Mouse (Mus musculus) E14TG2a.4 (cell line): ENCODE measurements around the gene Lcn9.
"Not testable (repeated sequence)": the region's sequence is repeated elsewhere in the genome, so short reads cannot be mapped to it uniquely, and the experiment has no call there.

Experiments used
- H3K27me3 ChIP-seq: 2 replicates; pipeline ENCODE4 v1.6.1; 2014; ENCODE audit warnings: low read length, control low read depth; ENCODE audit not compliant: insufficient read depth
- H3K36me3 ChIP-seq: 2 replicates; pipeline ENCODE4 v1.6.1; 2014; ENCODE audit warnings: low read length, control low read depth; ENCODE audit not compliant: insufficient read depth
- H3K4me1 ChIP-seq: replicated peaks from 2 replicates; pipeline ENCODE4 v1.6.1; 2014; ENCODE audit warnings: low read depth, low read length, control low read depth
- H3K4me3 ChIP-seq: replicated peaks from 2 replicates; pipeline ENCODE4 v1.5.1; 2014; ENCODE audit warnings: mild to moderate bottlenecking, low read length
- H3K9me3 ChIP-seq: 2 replicates; pipeline ENCODE4 v1.6.1; 2014; ENCODE audit warnings: low read length, control low read depth
- CTCF ChIP-seq: conservative IDR thresholded peaks from 2 replicates; pipeline ENCODE4 v1.5.1; 2014; ENCODE audit warnings: low read length
- NANOG ChIP-seq: IDR thresholded peaks from 2 replicates; pipeline ENCODE4 v1.6.1; 2014; ENCODE audit warnings: borderline replicate concordance, low read length, mixed read lengths
- POU5F1 ChIP-seq: IDR thresholded peaks from 2 replicates; pipeline ENCODE4 v1.6.1; 2014; ENCODE audit warnings: low read length, borderline replicate concordance

The Lcn9 gene

GRCm38 (mm10) chr2:25789092-25789491 is 33.9 kb upstream of the Lcn9 start:
- no peaks in the 10 kb centered on the region for H3K36me3 ChIP-seq
- no peaks in the 10 kb centered on the region for H3K4me1 ChIP-seq
- H3K9me3 ChIP-seq = no peaks in the 10 kb centered on the region
- TF ChIP-seq POU5F1 (no peak), CTCF (no peak)
- H3K4me3 ChIP-seq = no peak overlapping the region
- H3K27me3 ChIP-seq = no peaks in the 10 kb centered on the region; the same call in 1 of the 2 replicates

GRCm38 (mm10) chr2:25797635-25798034 is 25.3 kb upstream of the Lcn9 start:
- no peak for TF ChIP-seq NANOG
- TF ChIP-seq POU5F1 = no peak
- no peak for TF ChIP-seq CTCF
- Histone ChIP-seq H3K9me3 (no peaks in the 10 kb centered on the region), H3K4me1 (no peaks in the 10 kb centered on the region), H3K36me3 (no peaks in the 10 kb centered on the region), H3K27me3 (no peaks in the 10 kb centered on the region), H3K4me3 (no peak overlapping the region)

- H3K27me3 ChIP-seq = no peaks in the 10 kb centered on the region
Observed at GRCm38 (mm10) chr2:25798065-25798464, 24.9 kb upstream of the Lcn9 start.

GRCm38 (mm10) chr2:25811711-25812110 is 11.2 kb upstream of the Lcn9 start:
- H3K9me3 ChIP-seq = no peaks in the 10 kb centered on the region
- H3K4me3 ChIP-seq = no peak overlapping the region
- H3K4me1 ChIP-seq = no peaks in the 10 kb centered on the region
- H3K27me3 ChIP-seq = no peaks in the 10 kb centered on the region
- H3K36me3 ChIP-seq = no peaks in the 10 kb centered on the region
- TF ChIP-seq NANOG (no peak), CTCF (no peak), POU5F1 (no peak)

More at GRCm38 (mm10) chr2:25798065-25798464, 24.9 kb upstream of the Lcn9 start:
- Histone ChIP-seq H3K9me3 (no peaks in the 10 kb centered on the region), H3K4me3 (no peak overlapping the region), H3K36me3 (no peaks in the 10 kb centered on the region), H3K4me1 (no peaks in the 10 kb centered on the region)
- TF ChIP-seq POU5F1 (no peak), NANOG (no peak), CTCF (no peak)

- Histone ChIP-seq H3K4me1 (no peaks in the 10 kb centered on the region), H3K27me3 (no peaks in the 10 kb centered on the region), H3K9me3 (no peaks in the 10 kb centered on the region), H3K4me3 (no peak overlapping the region), H3K36me3 (no peaks in the 10 kb centered on the region)
- TF ChIP-seq CTCF (peak; percentile 47), POU5F1 (no peak), NANOG (no peak)
Observed at GRCm38 (mm10) chr2:25813364-25813763, 9.6 kb upstream of the Lcn9 start.

GRCm38 (mm10) chr2:25815748-25816147 is 7.2 kb upstream of the Lcn9 start, which contains the start of gene Glt6d1:
Gene Glt6d1 (minus strand): TSS chr2:25815848.
- not testable (repeated sequence) for H3K36me3 ChIP-seq, H3K4me1 ChIP-seq, H3K9me3 ChIP-seq, H3K4me3 ChIP-seq, H3K27me3 ChIP-seq

GRCm38 (mm10) chr2:25824751-25825150 is 1.8 kb downstream of the Lcn9 start:
- H3K4me3 ChIP-seq = no peak overlapping the region
- H3K4me1 ChIP-seq = no peaks in the 10 kb centered on the region
- no peaks in the 10 kb centered on the region for H3K9me3 ChIP-seq
- no peak for TF ChIP-seq POU5F1
- no peaks in the 10 kb centered on the region for H3K27me3 ChIP-seq
- no peaks in the 10 kb centered on the region for H3K36me3 ChIP-seq

- no peak overlapping the region for H3K4me3 ChIP-seq
- no peaks in the 10 kb centered on the region for H3K9me3 ChIP-seq
- no peaks in the 10 kb centered on the region for H3K27me3 ChIP-seq
- TF ChIP-seq POU5F1 = no peak
- TF ChIP-seq CTCF = no peak
- no peak for TF ChIP-seq NANOG
- no peaks in the 10 kb centered on the region for H3K4me1 ChIP-seq
- H3K36me3 ChIP-seq = no peaks in the 10 kb centered on the region
Observed at GRCm38 (mm10) chr2:25828344-25828947, 5.5 kb downstream of the Lcn9 start.

- TF ChIP-seq NANOG (no peak), POU5F1 (no peak), CTCF (no peak)
- no peak overlapping the region for H3K4me3 ChIP-seq
- H3K9me3 ChIP-seq = no peaks in the 10 kb centered on the region
- H3K4me1 ChIP-seq = no peaks in the 10 kb centered on the region
- no peaks in the 10 kb centered on the region; the same call in 1 of the 2 replicates for H3K27me3 ChIP-seq
- H3K36me3 ChIP-seq = no peaks in the 10 kb centered on the region
Observed at GRCm38 (mm10) chr2:25830786-25831185, 7.8 kb downstream of the Lcn9 start.

- Histone ChIP-seq H3K4me1 (no peaks in the 10 kb centered on the region), H3K9me3 (no peaks in the 10 kb centered on the region), H3K4me3 (no peak overlapping the region), H3K36me3 (no peaks in the 10 kb centered on the region), H3K27me3 (no peaks in the 10 kb centered on the region; the same call in 1 of the 2 replicates)
- TF ChIP-seq NANOG (no peak), POU5F1 (no peak), CTCF (peak; percentile 76)
Observed at GRCm38 (mm10) chr2:25836291-25836690, 13.3 kb downstream of the Lcn9 start.
